Mouse (Mus musculus) kidney, postnatal 10 days (tissue): Measurements from ENCODE around the gene Fryl.

Experiments
- DNase-seq: peaks from one replicate; pipeline ENCODE4 v3.0.0; 2021; ENCODE audit warnings: mixed read lengths

The Fryl gene

DNA sequence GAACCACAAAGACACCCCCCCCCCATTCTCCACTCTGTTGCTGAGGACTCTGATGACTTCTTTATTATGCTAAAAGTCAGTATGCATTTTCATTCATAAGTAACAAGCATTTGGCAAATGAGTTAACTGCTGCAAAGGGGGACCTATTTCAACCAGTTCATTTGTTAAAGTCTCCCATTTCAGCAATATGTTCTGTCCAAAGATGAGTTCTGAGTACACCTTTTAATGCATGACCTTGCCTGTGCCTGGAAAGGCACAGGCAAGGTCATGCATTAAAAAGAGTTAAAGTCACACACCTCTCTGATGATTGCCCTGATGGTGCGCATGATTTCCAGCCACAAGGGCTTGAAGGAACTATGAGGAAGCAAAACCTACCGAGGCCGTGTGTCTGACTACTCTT, 36.7 kb downstream of the Fryl start:
- DNase-seq: no peak

DNA sequence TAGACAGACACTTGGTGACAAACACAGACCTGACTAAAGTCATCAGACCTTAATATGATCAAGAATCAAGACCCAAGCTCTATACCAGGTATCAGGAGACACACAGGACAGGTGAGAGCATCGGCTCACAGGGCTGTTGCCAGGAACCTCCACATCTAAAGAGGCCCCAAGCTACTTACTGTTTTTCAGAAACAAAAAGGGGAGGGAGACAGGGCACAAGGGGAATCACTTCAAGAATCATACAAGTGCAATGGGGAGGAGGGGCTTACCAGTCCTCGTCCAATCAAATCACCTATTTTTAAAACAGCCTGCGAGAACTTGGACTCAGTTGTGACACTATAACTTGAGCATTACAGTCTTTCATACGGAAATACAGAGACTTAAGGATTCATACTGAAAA, 38.4 kb downstream of the Fryl start:
- DNase-seq: no peak

DNA sequence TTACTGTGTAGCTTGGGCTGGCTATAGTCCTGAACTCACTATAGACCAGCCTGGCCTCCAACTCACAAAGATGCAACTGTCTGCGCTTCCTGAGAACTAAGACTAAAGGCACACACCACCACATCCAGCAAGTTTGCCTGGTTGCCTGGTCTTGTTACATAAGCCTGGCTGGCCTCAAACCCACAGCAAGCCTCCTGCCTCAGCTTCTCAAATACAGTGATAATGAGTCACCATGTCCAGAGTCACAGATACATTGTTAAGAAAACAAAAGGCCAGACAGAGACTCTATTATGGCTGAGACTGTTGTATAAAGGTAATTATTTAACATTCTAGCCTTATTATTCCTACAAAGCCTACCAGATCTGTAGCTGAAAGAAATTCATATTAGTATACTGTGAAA, 39.3 kb downstream of the Fryl start:
- DNase-seq: no peak

DNA sequence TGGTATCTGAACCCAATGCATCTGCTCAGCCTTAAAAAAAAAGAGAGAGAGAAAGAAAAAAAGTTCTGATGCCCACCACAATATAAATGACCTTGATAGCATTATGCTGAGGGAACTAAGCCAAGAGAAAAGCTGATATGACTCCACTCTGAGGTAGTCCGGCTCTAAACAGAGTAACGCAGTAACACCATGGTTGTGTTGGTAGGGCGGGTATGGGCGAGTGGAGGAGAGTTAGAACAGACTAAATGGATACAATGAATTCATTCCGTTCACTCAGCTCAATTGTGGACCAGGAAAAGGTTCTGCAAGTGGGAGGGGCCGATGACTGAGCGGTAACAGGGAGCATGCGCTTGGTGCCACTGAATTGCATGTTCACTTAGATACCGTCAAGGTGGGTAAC, 40.4 kb downstream of the Fryl start:
- DNase-seq: no peak

DNA sequence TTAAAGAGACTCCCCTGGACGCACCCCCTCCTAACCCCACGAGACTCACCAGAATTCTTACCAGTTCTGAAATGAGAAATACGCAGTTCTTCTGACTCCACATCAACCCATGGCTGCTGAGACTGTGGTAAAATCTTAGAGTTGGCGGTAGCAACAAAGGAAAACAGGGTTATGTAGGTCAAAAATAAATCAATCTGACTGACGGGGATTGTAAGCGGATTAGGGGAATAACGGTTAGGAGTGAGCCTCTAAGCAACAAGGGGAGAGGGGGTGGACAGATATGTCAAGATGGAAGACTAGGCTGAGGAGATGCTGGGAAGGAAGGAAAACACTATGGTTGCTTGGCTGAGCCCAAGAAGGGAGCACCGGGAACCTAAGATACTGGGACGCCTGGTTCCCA, 44.0 kb downstream of the Fryl start:
- DNase-seq: no peak

DNA sequence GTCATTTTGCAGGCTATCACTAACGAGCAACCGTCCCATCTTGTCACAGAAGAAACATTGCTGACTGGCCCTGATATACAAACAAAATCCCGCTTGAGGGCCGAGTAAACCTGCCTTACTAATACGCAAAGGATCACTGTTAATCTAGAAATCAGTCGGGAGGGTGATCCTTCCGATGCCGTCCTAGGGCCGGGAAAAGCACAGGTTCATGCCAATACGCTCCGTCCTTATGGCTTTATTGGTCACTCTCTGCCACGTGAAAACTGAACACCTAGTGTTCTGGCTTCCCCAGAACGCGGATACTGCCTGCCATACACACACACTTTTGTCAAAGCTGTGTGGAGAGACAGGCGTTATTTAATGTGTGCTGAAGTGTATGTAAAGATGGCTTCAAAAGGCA, 44.5 kb downstream of the Fryl start:
- no peak for DNase-seq

DNA sequence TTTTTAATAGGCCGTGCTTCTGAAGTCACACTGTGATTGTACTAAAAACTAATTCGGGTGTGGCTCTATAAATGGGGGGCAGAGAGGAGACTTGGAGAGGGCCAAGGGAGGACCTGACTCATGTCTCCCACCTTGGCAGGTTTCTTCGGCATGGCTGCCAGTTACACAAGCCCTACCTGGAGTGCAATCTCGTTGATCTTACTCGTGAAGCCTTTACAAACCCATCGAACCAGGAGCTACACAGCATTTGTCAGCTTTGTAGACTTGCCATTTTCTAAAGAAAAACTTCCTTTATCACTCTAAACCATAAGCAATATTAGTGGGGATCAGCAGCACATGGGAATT, 45.5 kb downstream of the Fryl start:
- no peak for DNase-seq

DNA sequence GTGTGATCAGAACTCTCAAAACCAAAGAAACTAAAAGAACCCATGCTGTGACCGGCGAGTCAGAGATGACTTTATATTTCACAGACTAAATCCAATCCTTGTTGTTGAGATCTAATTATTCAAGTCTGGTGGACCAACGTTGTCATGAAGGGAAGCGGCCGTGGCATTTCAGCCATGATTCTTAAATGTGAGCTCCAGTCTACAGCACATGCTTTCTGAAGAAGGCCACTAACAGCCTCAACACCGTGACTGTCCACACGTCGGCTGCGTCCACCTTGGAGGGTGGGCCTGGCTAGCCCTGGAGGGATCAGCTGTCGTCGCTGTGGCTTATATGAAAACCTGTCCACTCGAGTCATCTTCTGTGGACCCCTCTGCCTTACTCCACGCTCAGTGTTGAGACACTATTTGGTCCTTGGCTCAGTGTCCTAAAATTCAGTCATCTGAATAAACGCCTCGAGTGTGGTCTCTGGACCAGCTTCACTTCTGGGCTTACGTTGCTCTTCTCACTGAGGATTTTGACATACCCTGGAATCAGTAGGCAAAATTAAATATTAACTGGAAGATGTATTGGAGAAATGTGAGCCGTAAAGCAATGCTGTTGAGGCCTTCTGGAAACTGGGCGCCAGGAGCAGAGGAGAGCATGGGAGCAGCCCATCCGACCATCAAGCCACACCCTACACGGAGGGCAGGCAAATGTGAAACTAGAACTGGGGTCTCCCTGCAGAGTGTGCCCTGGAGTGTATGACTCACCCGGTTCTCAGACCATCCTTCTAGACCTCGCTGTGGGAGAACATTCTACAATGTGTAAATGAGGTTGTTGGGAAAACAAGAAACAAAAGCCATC, 46.1 kb downstream of the Fryl start:
- DNase-seq: no peak

DNA sequence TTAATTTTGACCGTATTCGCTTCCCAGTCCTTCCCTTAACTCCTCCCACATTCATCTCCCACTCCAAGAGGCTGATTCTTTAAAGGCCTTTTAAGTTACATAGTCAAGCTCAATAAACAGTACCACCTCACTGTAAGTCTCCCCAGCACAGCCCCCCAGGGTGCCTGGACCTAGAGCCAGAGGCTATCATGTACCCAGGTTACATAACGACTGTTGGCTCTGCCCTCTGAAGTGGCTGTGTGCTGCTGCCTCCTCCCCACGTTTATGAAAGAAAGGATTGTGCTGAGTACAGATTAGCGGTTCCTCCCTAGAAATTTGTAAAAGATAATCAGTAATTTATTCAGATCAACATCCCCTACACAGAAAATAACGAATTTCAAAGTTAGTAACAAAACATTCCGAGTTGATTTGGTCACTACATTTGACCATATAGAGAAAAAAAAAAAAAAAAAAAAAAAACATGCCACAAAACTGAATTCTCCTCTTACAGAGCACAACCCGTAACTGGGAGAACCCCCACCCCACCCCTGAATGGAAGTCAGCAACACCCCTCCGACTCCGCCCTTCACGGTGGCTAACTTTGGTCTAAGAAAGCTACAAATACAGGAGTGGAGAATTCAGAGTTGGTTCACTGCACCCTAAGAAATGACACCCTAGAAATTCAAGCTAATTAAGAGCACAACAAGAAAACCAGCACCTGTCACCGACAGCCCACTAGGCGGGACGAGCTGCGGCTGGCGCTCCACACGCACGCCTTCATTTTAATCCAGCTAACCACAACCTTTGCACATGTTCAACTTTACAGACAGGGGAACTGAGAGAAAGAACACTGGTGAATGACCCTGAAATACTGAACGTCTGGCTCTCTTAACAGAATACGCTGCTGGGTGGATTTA, 47.0 kb downstream of the Fryl start:
- DNase-seq: no peak

DNA sequence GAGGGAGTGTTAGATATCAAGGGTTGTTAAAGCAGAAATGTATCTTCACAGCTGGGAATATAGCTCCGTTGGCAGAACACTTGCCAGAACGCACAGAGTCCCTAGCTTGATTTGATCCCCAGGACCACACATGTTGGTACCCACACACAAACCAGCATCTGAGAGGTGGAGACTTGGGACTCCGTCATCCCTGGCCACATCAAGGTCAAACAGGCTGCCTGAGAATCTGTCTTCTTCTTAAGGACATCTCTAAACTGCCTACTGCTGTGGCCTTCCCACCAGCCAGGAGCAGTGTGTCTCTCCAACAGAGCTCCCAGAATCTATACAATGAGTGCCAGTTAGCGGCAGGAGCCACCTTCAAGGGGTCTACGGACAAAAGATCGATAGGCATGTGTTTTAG, 47.8 kb downstream of the Fryl start:
- no peak for DNase-seq

DNA sequence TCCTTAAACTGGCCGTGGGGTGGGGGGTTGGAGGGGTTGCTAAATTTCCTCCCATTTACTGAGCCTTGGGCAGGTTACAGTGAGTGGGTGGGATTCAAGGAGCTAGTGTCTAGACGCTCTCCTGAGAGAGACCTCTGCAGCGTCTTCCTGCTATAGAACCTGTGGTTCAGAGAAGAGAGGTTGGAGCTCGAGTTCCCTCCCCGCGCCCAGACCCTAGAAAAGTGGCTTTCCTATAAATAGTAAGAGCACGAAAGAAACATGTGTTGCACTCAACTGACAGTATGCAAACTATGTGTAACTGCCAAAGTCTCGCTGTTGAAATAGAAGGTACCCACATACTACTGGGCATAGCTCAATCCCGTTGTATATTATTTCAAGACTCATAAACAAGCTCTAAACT, 49.7 kb downstream of the Fryl start:
- no peak for DNase-seq

DNA sequence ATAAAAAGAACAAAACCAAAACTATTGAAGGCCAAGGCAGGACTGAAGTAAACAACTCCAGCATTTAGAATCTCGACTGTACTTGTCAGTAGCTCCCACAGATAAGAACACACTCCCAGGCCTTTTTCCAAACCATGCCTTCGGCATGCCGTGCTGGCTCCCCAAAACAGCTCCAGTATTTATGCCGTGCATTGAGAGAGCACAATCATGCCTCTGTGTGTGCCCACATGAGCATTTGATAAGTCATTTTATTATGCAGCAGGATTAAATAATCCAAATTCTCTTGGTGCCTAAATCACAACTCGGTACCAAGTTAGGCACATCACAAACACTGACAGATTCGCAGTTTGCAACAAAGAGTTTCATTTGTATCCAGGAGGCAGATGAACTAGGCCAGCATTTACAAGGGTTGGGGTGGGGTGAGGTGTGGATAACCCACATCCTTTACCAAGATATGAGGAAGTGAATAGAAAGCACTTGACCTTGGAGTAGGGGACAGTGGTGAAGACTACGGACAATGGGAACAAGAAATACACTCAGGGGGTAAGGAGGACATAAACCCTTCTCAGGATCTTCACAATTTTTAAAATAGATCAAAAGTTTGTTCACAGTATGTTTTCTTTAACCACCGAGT, 50.3 kb downstream of the Fryl start:
- no peak for DNase-seq

DNA sequence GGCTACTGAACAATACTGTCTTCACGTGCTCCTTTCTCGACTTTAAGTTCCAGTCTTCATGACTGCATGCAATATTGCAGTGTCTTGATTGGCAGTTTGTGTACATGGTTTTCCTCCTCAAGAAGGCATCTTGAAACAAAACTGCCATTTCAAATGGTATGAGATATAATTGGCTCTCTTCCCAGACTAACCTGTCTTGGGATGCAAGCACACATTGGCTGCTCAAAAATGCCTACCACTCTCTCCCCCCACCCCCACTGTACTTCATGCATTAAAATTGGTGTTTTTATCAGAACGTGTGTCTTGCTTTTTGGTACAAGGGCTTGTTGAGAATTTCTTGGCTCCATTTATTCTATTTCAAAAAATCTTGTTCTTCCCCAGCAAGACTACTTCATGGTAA, 51.4 kb downstream of the Fryl start:
- DNase-seq: no peak

DNA sequence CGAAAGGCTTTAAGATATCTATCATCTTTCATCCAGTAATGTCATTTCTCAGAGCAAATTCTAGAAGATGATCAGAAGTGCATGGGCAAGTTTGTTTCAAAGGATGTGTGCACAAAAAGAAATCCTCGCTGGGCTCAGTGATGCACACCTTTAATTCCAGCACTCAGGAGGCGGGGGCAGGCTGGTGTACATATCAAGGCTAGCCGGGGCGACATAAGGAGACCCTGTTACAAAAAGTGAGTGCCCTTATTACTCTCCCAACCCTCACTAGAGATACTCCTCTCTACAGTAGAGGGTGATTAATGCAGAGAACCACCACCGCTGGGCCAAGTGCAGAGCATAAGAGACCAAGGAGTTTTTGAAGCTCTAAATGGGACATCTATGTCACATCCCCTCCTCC, 53.9 kb downstream of the Fryl start:
- DNase-seq: no peak

DNA sequence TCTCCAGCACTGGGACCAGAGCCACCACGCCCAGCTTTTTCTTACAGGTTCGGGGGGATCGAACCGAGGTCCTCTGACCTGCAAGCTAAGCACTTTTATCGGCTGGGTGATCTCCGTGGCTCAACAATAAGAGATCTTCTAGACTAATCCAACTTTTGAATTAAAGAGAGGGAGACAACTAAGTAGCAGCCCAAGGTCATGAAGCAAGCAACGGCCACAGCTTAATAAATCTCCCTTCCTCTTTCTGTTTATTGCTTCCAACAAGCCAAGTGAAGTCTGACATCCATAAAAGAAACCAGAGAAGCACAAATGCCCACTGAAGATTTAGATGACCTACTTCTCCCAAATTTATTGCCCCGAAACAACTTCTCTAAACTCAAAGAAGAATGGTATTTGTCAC, 54.3 kb downstream of the Fryl start:
- DNase-seq: no peak

DNA sequence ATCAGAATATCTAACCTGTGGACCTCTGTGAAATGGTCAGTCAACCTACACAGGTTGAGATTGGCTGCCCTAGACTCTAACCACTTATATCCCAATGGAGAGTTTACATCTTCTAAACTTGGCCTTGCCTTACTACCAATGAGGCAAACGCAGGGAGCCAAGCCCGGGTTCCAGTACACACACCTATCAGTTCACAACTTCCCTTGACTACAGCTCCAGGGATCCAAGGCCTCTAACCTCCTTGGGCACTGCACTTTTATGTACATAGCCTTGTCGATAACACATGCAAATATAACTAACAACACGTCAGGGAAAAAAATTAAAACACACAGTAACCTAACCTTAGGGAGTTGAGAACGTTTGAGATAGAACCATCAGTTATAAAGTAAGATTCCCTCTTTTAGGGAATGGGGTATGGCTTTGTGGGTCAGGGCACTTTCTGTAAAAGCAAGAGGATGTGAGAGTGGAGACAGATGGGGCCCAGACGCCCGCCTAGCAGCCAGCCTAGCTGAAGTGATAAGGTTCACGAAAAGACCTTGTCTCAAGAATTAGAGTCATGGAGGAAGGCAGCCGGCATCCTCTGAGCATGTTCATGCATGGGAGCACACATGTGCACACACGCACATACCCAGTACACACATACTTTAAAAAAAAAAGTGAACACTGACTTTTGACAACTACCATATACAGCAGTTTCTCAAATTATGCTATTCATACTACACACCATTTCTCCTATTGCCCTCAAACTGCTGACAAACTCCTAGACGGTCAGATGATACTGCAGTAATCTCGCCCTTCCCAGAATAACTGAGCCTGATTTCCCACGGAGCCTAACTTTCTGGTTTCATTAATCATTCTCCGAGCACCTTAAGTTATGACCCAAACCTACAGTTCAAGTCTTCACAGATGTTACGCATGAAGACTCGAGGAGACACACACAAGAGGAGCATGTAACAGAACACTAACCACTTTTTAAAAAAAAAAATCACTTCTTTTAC, 55.7 kb downstream of the Fryl start:
- DNase-seq: no peak

DNA sequence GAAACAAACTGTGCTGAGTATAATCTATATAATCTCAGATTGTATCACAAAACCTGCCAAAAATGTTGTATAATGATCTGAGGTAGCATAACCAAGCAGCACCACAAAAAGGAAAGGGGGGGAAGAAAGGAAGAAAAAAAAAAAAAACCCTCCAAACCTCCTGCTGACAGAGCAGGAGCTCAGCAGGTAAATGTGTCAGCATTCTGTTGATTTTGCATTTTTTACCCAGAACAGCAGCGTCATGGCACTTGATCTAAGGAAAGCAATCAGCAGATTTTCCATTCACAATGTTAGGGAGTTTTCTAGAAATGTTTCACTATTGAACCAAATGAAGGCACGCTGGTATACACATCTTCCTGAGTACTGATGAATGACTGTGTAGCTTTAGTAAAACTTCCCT, 56.8 kb downstream of the Fryl start:
- no peak for DNase-seq

DNA sequence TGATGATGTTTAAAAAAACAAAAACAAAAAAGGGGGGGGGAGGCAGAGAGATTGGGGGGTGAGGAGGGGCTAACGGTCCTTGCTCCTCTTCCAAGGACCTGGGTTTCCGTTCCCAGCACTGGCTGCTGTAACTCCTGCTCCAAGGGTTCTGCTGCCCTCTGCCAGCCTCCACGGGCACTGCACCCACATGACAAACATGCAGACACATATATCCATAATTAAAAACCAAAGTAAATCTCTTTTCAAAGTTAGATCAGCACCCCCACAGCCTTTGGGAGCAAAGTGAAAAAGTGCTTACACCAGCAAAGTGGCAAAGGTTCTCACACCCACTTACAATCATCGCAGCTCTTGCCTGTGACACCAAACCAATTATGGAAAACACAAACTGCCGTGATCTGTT, 57.7 kb downstream of the Fryl start:
- DNase-seq: no peak

DNA sequence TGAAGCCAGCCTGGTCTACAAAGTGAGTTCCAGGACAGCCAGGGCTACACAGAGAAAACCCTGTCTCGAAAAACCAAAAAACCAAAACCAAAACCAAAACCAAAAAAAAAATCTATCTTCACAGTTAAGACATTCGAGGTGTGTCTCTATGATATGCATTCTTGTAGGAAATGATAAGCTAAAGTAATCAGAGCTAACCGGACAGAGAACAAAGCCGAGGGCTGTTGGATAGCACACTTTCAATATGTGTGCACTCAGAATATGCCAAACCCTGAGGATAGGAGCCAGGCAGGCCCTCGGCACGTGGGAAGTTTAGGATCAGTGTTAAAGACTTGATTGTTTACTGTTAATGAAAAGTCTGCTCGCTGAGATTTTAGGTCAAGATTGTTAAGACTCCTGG, 58.6 kb downstream of the Fryl start:
- no peak for DNase-seq

DNA sequence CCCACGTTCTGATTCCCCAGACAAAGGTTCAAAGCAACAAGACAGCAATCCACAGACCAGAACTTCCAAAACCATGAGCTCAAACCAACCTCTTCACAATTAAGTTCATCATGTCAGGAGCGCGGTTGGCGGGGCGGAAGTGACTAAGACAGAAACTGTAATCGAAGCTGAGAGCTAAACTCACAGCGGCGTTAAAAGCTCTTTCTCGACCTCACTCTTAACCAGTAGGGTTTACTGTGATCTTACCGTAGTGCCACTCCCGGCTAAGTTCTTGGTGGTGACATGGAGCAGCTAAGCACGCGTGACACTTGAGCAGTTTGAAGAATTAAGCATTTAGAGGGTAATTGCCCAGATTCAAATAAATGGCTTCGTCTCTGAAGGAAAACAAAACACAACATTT, 61.7 kb downstream of the Fryl start:
- DNase-seq: no peak

DNA sequence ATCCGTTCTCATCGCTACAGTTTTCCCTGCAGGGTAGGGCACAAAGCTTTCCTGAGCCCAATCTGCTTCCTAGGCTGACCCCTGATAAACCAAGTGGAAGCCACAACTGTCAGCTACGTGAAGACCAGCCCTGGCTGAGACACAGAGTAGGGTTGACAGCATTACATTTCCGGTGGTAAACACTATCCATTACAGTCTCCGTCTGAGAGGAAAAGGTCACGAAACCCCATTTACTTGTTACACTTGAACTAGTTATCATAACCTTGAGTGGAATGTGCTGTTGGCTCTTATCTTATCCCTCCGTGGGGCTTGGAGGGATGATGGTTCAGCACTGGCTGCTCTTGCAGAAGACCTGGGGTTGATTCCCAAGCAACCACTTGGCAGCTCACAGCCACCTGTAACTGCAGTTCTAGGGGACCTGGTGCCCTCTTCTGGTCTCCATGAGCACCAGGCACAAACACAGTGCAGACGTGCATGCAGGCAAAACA, 62.3 kb downstream of the Fryl start:
- DNase-seq: no peak

DNA sequence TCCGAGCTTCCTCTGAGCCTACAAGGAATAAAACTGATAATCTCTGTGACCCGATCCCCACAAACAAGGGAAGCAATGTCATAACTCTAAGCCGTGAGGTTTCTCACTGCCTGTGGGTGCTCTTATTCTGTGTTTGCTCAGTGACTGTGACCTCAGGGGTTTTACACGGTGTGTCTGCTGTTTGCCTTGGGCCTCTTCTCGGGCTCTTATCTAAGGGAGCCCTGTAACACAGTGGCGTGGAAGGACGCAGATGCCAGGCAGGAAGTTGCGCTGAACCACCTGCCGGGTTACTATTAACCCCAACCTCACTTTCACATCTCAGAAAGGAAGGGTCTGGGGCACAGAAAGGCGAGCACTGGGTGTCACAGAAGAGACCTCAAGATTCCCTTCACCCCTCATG, 62.8 kb downstream of the Fryl start:
- no peak for DNase-seq
